In the genomic region with DNA sequence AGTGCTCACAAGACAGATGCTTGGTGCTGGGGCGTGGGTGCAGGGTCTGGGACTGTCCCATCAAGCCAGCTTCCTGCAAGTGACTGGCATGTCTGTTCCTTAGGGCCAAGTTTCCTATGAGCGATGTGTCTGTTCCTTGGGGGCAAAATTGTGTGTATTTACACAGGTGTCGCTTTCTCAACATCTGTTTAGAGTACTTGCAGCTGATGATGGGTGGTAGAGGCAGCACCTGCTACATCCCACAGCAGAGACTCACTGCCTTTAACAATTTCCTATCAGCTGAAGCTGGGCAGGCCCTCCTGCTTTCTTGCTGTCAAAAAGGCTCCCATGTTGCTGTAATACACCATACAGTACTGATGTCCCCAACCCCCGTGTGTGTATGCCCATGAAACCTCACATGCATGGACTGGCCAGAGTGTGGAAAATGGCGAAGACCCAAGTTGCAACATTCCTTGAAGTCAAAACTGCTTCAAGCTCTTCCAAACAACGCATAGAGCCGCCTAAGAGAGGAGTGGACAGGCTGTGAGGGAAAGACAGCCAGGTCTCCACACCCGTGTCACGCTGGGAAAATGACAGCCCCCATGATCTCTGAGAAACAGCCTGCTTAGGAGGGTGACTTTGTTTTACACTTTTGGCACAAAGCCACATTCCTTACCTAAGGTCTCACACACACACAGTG, we compare ENCODE assay signal across 8 mouse cellular contexts. TPM values are rescaled to one million over a fixed set of nuclear protein-coding genes. Genes with fewer than 3 reads are reported as not detected.
DNase-seq lines count a peak whose midpoint lies in the region; ATAC-seq and TF ChIP-seq lines count a peak whose summit lies in the region.

No protein-coding gene starts in this region.

- no peaks in the 10 kb centered on the region for H3K27me3 ChIP-seq in heart, embryonic 12.5 days (replicated peaks)
- no peaks in the 10 kb centered on the region for H3K27me3 ChIP-seq in testis, adult 2 months (ENCODE audit: control insufficient read depth, insufficient read depth, low read length)
- no peaks in the 10 kb centered on the region for H3K27me3 ChIP-seq in hindbrain, embryonic 11.5 days (ENCODE audit: control insufficient read depth, insufficient read depth, low read length)
- no peaks in the 10 kb centered on the region for H3K27me3 ChIP-seq in stomach, postnatal 0 days (ENCODE audit: control insufficient read depth, insufficient read depth, low read length)

- peak overlapping the region; percentile 90 for H3K4me3 ChIP-seq in heart, embryonic 12.5 days
- H3K4me3 ChIP-seq in testis, adult 2 months (ENCODE audit: control insufficient read depth, low read depth, low read length): peak overlapping the region; percentile 78
- peak overlapping the region; percentile 92 for H3K4me3 ChIP-seq in hindbrain, embryonic 11.5 days (ENCODE audit: low read depth, low read length)
- peak overlapping the region; percentile 90 for H3K4me3 ChIP-seq in stomach, postnatal 0 days (ENCODE audit: low read depth, low read length)

- peak overlapping the region; percentile 81 for H3K9ac ChIP-seq in heart, embryonic 12.5 days
- peak overlapping the region; percentile 80 for H3K9ac ChIP-seq in hindbrain, embryonic 11.5 days (ENCODE audit: low read depth, low read length)
- H3K9ac ChIP-seq in stomach, postnatal 0 days (ENCODE audit: low read length): peak overlapping the region; percentile 63

- no peak for TF ChIP-seq EP300 in stomach, postnatal 0 days (optimal IDR thresholded peaks at IDR 0.05)

- DNase-seq in heart, adult 18-20 months: no peak
- no peak for DNase-seq in testis, postnatal 10 days (ENCODE audit: low spot score)
- DNase-seq in hindbrain, embryonic 11.5 days (ENCODE audit: low spot score): no peak
- peak; percentile 53 for DNase-seq in lung, postnatal 10 days
- no peak for DNase-seq in stomach, postnatal 0 days (ENCODE audit: low spot score)
- no peak for DNase-seq in cerebellum, postnatal 25 days

- H3K9me3 ChIP-seq in heart, embryonic 12.5 days (replicated peaks): no peaks in the 10 kb centered on the region
- no peaks in the 10 kb centered on the region for H3K9me3 ChIP-seq in hindbrain, embryonic 11.5 days (ENCODE audit: control insufficient read depth, low read length)
- no peaks in the 10 kb centered on the region for H3K9me3 ChIP-seq in stomach, postnatal 0 days (ENCODE audit: control insufficient read depth, low read length)

- WGBS in heart, embryonic 12.5 days: 30% methylated on average over 9 of the region's 9 CpGs
- WGBS in hindbrain, embryonic 11.5 days: 26% methylated on average over 9 of the region's 9 CpGs
- 21% methylated on average over 9 of the region's 9 CpGs for WGBS in stomach, postnatal 0 days

- no peak for TF ChIP-seq POLR2A in testis, adult 2 months (IDR thresholded peaks at IDR 0.05; ENCODE audit: control insufficient read depth, low read depth, low read length)

- peak overlapping the region; percentile 82 for H3K4me2 ChIP-seq in heart, embryonic 12.5 days
- peak overlapping the region; percentile 67 for H3K4me2 ChIP-seq in hindbrain, embryonic 11.5 days (replicated peaks; ENCODE audit: low read depth, low read length)
- H3K4me2 ChIP-seq in stomach, postnatal 0 days (replicated peaks; ENCODE audit: low read depth): peak overlapping the region; percentile 86

- peaks cover 23% of the 10 kb centered on the region for H3K36me3 ChIP-seq in heart, embryonic 12.5 days
- no peaks in the 10 kb centered on the region for H3K36me3 ChIP-seq in testis, adult 2 months (ENCODE audit: control insufficient read depth, insufficient read depth, low read length)
- peaks cover 13% of the 10 kb centered on the region; the same call in 1 of the 2 replicates for H3K36me3 ChIP-seq in hindbrain, embryonic 11.5 days (ENCODE audit: control insufficient read depth, insufficient read depth, low read length)
- H3K36me3 ChIP-seq in stomach, postnatal 0 days (ENCODE audit: control insufficient read depth, insufficient read depth, low read length): peaks cover 11% of the 10 kb centered on the region

- TF ChIP-seq CTCF in testis, adult 2 months (IDR thresholded peaks at IDR 0.05; ENCODE audit: control insufficient read depth, insufficient read depth, insufficient replicate concordance, low read depth, low read length): no peak
- no peak; the same call in 1 of the 2 replicates for TF ChIP-seq CTCF in stomach, postnatal 0 days (IDR thresholded peaks at IDR 0.05; ENCODE audit: low read depth)

- H3K27ac ChIP-seq in heart, embryonic 12.5 days (ENCODE audit: poor library complexity, severe bottlenecking): peak overlapping the region; percentile 96
- H3K27ac ChIP-seq in testis, adult 2 months (ENCODE audit: control insufficient read depth, insufficient read depth, low read depth, low read length): peak overlapping the region; percentile 67
- H3K27ac ChIP-seq in hindbrain, embryonic 11.5 days (ENCODE audit: low read depth, low read length): peak overlapping the region; percentile 97
- H3K27ac ChIP-seq in stomach, postnatal 0 days (replicated peaks): peak overlapping the region; percentile 90

- peaks cover 41% of the 10 kb centered on the region for H3K4me1 ChIP-seq in heart, embryonic 12.5 days (replicated peaks)
- peaks cover 18% of the 10 kb centered on the region for H3K4me1 ChIP-seq in testis, adult 2 months (ENCODE audit: control insufficient read depth, insufficient read depth, low read length)
- H3K4me1 ChIP-seq in hindbrain, embryonic 11.5 days (replicated peaks; ENCODE audit: control insufficient read depth, insufficient read depth, low read length): peaks cover 11% of the 10 kb centered on the region
- H3K4me1 ChIP-seq in stomach, postnatal 0 days (replicated peaks; ENCODE audit: control insufficient read depth, insufficient read depth): peaks cover 5% of the 10 kb centered on the region; the same call in 1 of the 2 replicates

- no peak for ATAC-seq in heart, embryonic 12.5 days (ENCODE audit: insufficient number of reproducible peaks, low FRiP score)
- ATAC-seq in hindbrain, embryonic 11.5 days (ENCODE audit: low FRiP score): peak; percentile 1; the same call in 1 of the 2 replicates
- no peak for ATAC-seq in stomach, postnatal 0 days (ENCODE audit: low FRiP score, low TSS enrichment)

RNA-seq across cellular contexts. Expression of a gene that starts 0.9 kb away (rescaled TPM):
- 34.3 and 37.8 TPM in 2 replicates for polyA plus RNA-seq in heart, embryonic 12.5 days (2016; fragmentation: Nextera tagmentation; extraction: Ambion mirVana)
- 10 to 100 TPM; 19.2 to 27.3 TPM for total RNA-seq in heart, adult 18-20 months (2021)
- polyA plus RNA-seq in testis, adult 2 months (2012; rRNA removed): 14.1 and 16.6 TPM in 2 replicates
- 118 and 128 TPM in 2 replicates for polyA plus RNA-seq in hindbrain, embryonic 11.5 days (2014; fragmentation: Nextera tagmentation; extraction: Ambion mirVana)
- polyA plus RNA-seq in stomach, postnatal 0 days (2015; fragmentation: Nextera tagmentation; extraction: Ambion mirVana): 62.3 and 67.7 TPM in 2 replicates
